Mouse (Mus musculus): ENCODE measurements around the gene Camk2d.

DNA sequence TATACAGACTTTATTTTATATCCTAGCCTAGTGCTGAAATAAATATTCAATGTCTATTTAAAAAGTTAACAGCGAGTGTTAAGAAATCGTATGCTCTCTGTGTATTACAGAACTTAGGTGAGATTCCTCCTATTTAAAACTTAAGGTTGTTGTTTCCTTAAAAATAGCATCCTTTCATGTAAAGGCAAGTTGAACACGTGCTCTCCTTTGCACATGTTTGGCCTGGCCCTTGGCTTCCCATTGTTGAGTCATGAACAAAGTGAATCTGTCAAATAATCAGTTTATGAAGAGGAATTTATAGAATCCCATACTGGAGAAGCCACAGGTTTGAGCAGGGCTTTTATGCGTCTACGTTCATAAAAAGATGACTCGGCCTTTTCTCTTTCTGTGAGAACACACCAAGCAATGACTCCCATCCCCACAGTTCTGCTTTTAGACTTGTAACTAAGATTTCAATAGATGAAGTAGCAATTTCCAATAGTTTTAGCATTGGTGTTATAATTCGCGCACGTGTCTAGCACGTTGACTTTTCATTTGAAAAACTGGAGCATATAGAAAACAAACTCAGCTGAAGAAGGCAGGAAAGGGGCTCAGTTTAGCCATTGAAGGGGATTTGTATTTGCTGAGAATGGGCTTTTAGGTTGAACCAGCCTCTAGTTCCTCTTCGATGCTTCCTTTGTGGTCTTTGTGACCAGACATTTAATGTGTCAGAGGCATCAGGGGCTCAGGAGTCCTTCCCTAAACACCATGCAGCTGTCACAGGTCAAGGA, 29.1 kb downstream of the Camk2d start:
- TF ChIP-seq CTCF (IDR thresholded peaks at IDR 0.05) (no peak), EP300 (IDR thresholded peaks at IDR 0.05) (no peak)
